Mouse (Mus musculus): ENCODE results near the gene Prex1. TPM values are rescaled to one million over a fixed set of nuclear protein-coding genes. Genes with fewer than 3 reads are reported as not detected.
A peak's percentile ranks its signal among the peaks of the same experiment; 100 is the strongest.

Prex1 gene
- polyA plus RNA-seq, 1 experiment from 2014 or later = 16.0 TPM

- Histone ChIP-seq H3K27me3 (ENCODE audit: control insufficient read depth, insufficient read depth, low read length) (no peaks in the 10 kb centered on the region), H3K36me3 (ENCODE audit: control insufficient read depth, insufficient read depth, low read length) (no peaks in the 10 kb centered on the region), H3K4me2 (ENCODE audit: low read depth, severe bottlenecking) (no peak overlapping the region), H3K9ac (ENCODE audit: low read length) (no peak overlapping the region), H3K9me3 (ENCODE audit: control insufficient read depth, low read length) (no peaks in the 10 kb centered on the region), H3K4me1 (ENCODE audit: control insufficient read depth, insufficient read depth, low read length) (peaks cover 22% of the 10 kb centered on the region), H3K4me3 (ENCODE audit: low read depth, low read length) (no peak overlapping the region), H3K27ac (replicated peaks; ENCODE audit: low read depth, low read length) (peak overlapping the region; percentile 68; the same call in 1 of the 2 replicates)
- 81% methylated on average over 3 of the region's 3 CpGs for WGBS
- ATAC-seq (ENCODE audit: insufficient number of reproducible peaks, low FRiP score, low TSS enrichment, low read depth) (no peak), DNase-seq (ENCODE audit: low spot score) (no peak)
Measured at GRCm38 (mm10) chr2:166658380-166658779, 55.3 kb downstream of the Prex1 start.

- WGBS = 55% methylated on average over 10 of the region's 10 CpGs
- ATAC-seq (ENCODE audit: insufficient number of reproducible peaks, low FRiP score, low TSS enrichment, low read depth) (0 out of 2 replicates have a peak, but pooled peaks have one; percentile 19), DNase-seq (ENCODE audit: low spot score) (peak; percentile 41)
- H3K9ac ChIP-seq (ENCODE audit: low read length) = peak overlapping the region; percentile 17; the same call in 1 of the 2 replicates
- no peak overlapping the region for H3K4me2 ChIP-seq (ENCODE audit: low read depth, severe bottlenecking)
- H3K36me3 ChIP-seq (ENCODE audit: control insufficient read depth, insufficient read depth, low read length) = no peaks in the 10 kb centered on the region
- no peaks in the 10 kb centered on the region for H3K9me3 ChIP-seq (ENCODE audit: control insufficient read depth, low read length)
- no peak overlapping the region for H3K4me3 ChIP-seq (ENCODE audit: low read depth, low read length)
- peak overlapping the region; percentile 68 for H3K27ac ChIP-seq (replicated peaks; ENCODE audit: low read depth, low read length)
- H3K4me1 ChIP-seq (ENCODE audit: control insufficient read depth, insufficient read depth, low read length) = peaks cover 14% of the 10 kb centered on the region
- no peaks in the 10 kb centered on the region for H3K27me3 ChIP-seq (ENCODE audit: control insufficient read depth, insufficient read depth, low read length)
Measured at GRCm38 (mm10) chr2:166657451-166658011, 56.1 kb downstream of the Prex1 start.

- H3K9ac ChIP-seq (ENCODE audit: low read length) = no peak overlapping the region
- DNase-seq (ENCODE audit: low spot score) = no peak
Measured at GRCm38 (mm10) chr2:166656630-166657029, 57.0 kb downstream of the Prex1 start.

DNA sequence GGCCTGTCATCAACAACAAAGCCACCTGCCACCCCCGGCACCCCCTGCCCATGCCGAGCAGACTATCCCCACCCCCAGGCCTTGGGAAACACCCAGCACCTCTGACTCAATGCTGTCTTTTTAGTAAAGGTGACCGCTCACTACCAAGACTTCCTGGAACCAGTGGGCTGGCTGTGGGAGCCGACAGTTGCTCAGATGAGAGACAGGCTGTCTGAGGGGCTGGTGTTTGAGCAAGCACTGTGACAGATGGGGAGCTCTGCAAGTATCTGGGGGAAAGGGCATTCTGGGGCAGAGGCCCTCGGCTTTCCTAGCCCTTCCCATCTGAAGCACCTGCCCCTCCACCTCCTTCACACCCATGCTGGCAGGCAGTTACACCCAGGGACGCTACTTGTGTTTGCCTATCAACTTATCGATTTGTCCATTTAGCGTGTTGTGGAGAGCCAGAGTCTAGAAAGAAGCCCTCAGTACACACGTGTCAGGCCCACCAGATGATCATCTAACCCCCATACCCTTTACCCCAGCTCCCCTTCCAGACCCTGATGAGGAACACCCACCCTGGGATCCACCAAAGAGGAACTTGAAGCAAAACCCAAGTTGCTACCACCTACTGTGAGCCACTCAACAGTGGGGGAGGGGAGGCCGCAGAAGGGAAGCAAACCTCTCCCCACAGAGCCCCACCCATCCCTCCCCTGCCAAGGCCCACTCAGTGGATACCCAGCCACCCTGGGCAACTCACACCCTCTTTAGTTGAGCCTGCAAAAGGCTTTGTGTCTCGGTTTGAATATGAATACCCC, 57.7 kb downstream of the Prex1 start:
- Histone ChIP-seq H3K4me3 (ENCODE audit: low read depth, low read length) (no peak overlapping the region), H3K4me1 (ENCODE audit: control insufficient read depth, insufficient read depth, low read length) (peaks cover 11% of the 10 kb centered on the region), H3K36me3 (ENCODE audit: control insufficient read depth, insufficient read depth, low read length) (no peaks in the 10 kb centered on the region), H3K9ac (ENCODE audit: low read length) (no peak overlapping the region), H3K9me3 (ENCODE audit: control insufficient read depth, low read length) (no peaks in the 10 kb centered on the region), H3K4me2 (ENCODE audit: low read depth, severe bottlenecking) (no peak overlapping the region), H3K27ac (replicated peaks; ENCODE audit: low read depth, low read length) (no peak overlapping the region), H3K27me3 (ENCODE audit: control insufficient read depth, insufficient read depth, low read length) (no peaks in the 10 kb centered on the region)
- DNase-seq (ENCODE audit: low spot score) (no peak), ATAC-seq (ENCODE audit: insufficient number of reproducible peaks, low FRiP score, low TSS enrichment, low read depth) (no peak)
- WGBS = 53% methylated on average over 11 of the region's 11 CpGs

More at GRCm38 (mm10) chr2:166656630-166657029, 57.0 kb downstream of the Prex1 start:
- no peak overlapping the region for H3K27ac ChIP-seq (replicated peaks; ENCODE audit: low read depth, low read length)
- no peak overlapping the region for H3K4me2 ChIP-seq (ENCODE audit: low read depth, severe bottlenecking)
- H3K36me3 ChIP-seq (ENCODE audit: control insufficient read depth, insufficient read depth, low read length) = no peaks in the 10 kb centered on the region
- no peaks in the 10 kb centered on the region for H3K9me3 ChIP-seq (ENCODE audit: control insufficient read depth, low read length)
- no peak overlapping the region for H3K4me3 ChIP-seq (ENCODE audit: low read depth, low read length)
- peaks cover 11% of the 10 kb centered on the region for H3K4me1 ChIP-seq (ENCODE audit: control insufficient read depth, insufficient read depth, low read length)
- ATAC-seq (ENCODE audit: insufficient number of reproducible peaks, low FRiP score, low TSS enrichment, low read depth) = no peak
- 66% methylated on average over 4 of the region's 4 CpGs for WGBS
- H3K27me3 ChIP-seq (ENCODE audit: control insufficient read depth, insufficient read depth, low read length) = no peaks in the 10 kb centered on the region

DNA sequence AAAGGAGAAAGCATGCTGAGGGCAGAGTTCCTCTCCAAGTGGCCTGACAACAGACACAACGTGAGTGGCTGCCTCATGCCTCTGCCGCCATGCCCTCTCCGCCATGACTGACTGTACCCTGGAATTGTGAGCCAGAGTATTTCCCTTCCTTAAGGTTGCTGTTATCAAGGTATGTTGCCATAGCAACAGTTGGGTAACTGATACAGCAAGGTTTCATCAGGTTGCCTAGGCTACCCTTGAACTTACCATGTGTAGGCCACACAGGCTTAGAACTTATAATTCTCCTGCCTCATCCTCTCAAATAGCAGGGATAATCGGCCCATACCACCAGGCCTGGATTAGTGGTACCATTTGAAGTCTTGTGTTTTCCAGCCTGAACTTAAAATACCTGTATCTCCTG, 58.3 kb downstream of the Prex1 start:
- Histone ChIP-seq H3K36me3 (ENCODE audit: control insufficient read depth, insufficient read depth, low read length) (no peaks in the 10 kb centered on the region), H3K9ac (ENCODE audit: low read length) (no peak overlapping the region), H3K9me3 (ENCODE audit: control insufficient read depth, low read length) (no peaks in the 10 kb centered on the region), H3K4me3 (ENCODE audit: low read depth, low read length) (no peak overlapping the region), H3K27me3 (ENCODE audit: control insufficient read depth, insufficient read depth, low read length) (no peaks in the 10 kb centered on the region), H3K4me1 (ENCODE audit: control insufficient read depth, insufficient read depth, low read length) (peaks cover 11% of the 10 kb centered on the region), H3K27ac (replicated peaks; ENCODE audit: low read depth, low read length) (no peak overlapping the region), H3K4me2 (ENCODE audit: low read depth, severe bottlenecking) (no peak overlapping the region)
- no peak for DNase-seq (ENCODE audit: low spot score)
- 87% methylated on average over 4 of the region's 4 CpGs for WGBS
- no peak for ATAC-seq (ENCODE audit: insufficient number of reproducible peaks, low FRiP score, low TSS enrichment, low read depth)

- H3K4me1 ChIP-seq (ENCODE audit: control insufficient read depth, insufficient read depth, low read length) = peaks cover 11% of the 10 kb centered on the region
- DNase-seq (ENCODE audit: low spot score) (no peak), ATAC-seq (ENCODE audit: insufficient number of reproducible peaks, low FRiP score, low TSS enrichment, low read depth) (no peak)
- H3K27ac ChIP-seq (replicated peaks; ENCODE audit: low read depth, low read length) = no peak overlapping the region
- no peak overlapping the region for H3K4me3 ChIP-seq (ENCODE audit: low read depth, low read length)
- H3K36me3 ChIP-seq (ENCODE audit: control insufficient read depth, insufficient read depth, low read length) = no peaks in the 10 kb centered on the region
- H3K9ac ChIP-seq (ENCODE audit: low read length) = no peak overlapping the region
- no peaks in the 10 kb centered on the region for H3K9me3 ChIP-seq (ENCODE audit: control insufficient read depth, low read length)
- no peak overlapping the region for H3K4me2 ChIP-seq (ENCODE audit: low read depth, severe bottlenecking)
- H3K27me3 ChIP-seq (ENCODE audit: control insufficient read depth, insufficient read depth, low read length) = no peaks in the 10 kb centered on the region
- 83% methylated on average over 4 of the region's 4 CpGs for WGBS
Measured at GRCm38 (mm10) chr2:166654875-166655274, 58.8 kb downstream of the Prex1 start.

DNA sequence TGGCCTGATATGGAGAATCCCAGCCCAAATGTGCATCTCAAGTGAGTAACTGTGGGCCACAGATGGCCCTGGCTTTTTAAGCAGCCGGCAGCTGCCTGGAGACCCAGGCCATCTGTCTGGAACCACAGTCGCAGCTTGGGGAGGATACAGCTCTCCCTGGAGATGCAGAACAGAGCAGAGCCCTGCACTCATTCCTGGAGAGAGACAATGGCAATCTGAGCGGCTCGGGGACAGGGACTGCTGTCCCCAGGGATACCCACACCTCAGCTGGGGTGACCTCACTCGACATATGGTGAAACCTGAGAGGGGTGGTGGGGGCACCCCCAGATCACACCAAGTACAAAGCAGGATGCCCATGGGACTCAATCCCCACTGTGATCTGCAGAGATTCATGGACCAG, 60.1 kb downstream of the Prex1 start:
- Histone ChIP-seq H3K4me2 (ENCODE audit: low read depth, severe bottlenecking) (no peak overlapping the region), H3K9me3 (ENCODE audit: control insufficient read depth, low read length) (no peaks in the 10 kb centered on the region), H3K36me3 (ENCODE audit: control insufficient read depth, insufficient read depth, low read length) (no peaks in the 10 kb centered on the region), H3K9ac (ENCODE audit: low read length) (no peak overlapping the region), H3K27ac (replicated peaks; ENCODE audit: low read depth, low read length) (no peak overlapping the region), H3K4me3 (ENCODE audit: low read depth, low read length) (no peak overlapping the region), H3K4me1 (ENCODE audit: control insufficient read depth, insufficient read depth, low read length) (peaks cover 11% of the 10 kb centered on the region), H3K27me3 (ENCODE audit: control insufficient read depth, insufficient read depth, low read length) (no peaks in the 10 kb centered on the region)
- 24% methylated on average over 5 of the region's 5 CpGs for WGBS
- DNase-seq (ENCODE audit: low spot score) (no peak), ATAC-seq (ENCODE audit: insufficient number of reproducible peaks, low FRiP score, low TSS enrichment, low read depth) (no peak)

DNA sequence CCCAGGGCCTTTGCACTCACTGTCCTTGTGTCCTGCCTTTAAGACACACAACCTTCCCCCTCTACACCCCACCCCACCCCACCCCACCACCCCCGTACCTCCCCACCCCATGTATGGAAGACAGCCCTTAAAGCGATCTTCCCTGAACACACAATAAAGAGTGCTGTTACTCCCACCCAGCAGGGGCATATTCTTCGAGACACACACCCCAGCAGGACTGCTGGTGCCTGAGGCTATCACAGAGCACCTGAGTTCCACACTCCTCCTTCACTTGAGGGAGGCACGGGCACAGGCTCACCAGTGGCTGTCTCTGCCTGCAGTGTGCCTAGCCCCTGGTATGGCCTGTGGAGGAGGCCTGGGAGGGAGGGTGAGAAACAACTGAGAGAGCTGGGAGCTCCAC, 61.0 kb downstream of the Prex1 start:
- no peaks in the 10 kb centered on the region for H3K27me3 ChIP-seq (ENCODE audit: control insufficient read depth, insufficient read depth, low read length)
- H3K4me3 ChIP-seq (ENCODE audit: low read depth, low read length) = no peak overlapping the region
- H3K4me2 ChIP-seq (ENCODE audit: low read depth, severe bottlenecking) = no peak overlapping the region
- no peak overlapping the region for H3K27ac ChIP-seq (replicated peaks; ENCODE audit: low read depth, low read length)
- no peaks in the 10 kb centered on the region for H3K9me3 ChIP-seq (ENCODE audit: control insufficient read depth, low read length)
- DNase-seq (ENCODE audit: low spot score) = no peak
- no peaks in the 10 kb centered on the region for H3K36me3 ChIP-seq (ENCODE audit: control insufficient read depth, insufficient read depth, low read length)
- no peak overlapping the region; the same call in 1 of the 2 replicates for H3K9ac ChIP-seq (ENCODE audit: low read length)
- no peak for ATAC-seq (ENCODE audit: insufficient number of reproducible peaks, low FRiP score, low TSS enrichment, low read depth)
- H3K4me1 ChIP-seq (ENCODE audit: control insufficient read depth, insufficient read depth, low read length) = peaks cover 8% of the 10 kb centered on the region
- WGBS = 64% methylated on average over 4 of the region's 4 CpGs

Measured in limb, embryonic 11.5 days (tissue).